Mouse (Mus musculus): ENCODE results near the gene Nbea. TPM values are rescaled to one million over a fixed set of nuclear protein-coding genes. Genes with fewer than 3 reads are reported as not detected.

The Nbea gene
- total and polyA plus RNA-seq, 3 experiments = 0.04 to 0.27 TPM; not detected in 1

DNA sequence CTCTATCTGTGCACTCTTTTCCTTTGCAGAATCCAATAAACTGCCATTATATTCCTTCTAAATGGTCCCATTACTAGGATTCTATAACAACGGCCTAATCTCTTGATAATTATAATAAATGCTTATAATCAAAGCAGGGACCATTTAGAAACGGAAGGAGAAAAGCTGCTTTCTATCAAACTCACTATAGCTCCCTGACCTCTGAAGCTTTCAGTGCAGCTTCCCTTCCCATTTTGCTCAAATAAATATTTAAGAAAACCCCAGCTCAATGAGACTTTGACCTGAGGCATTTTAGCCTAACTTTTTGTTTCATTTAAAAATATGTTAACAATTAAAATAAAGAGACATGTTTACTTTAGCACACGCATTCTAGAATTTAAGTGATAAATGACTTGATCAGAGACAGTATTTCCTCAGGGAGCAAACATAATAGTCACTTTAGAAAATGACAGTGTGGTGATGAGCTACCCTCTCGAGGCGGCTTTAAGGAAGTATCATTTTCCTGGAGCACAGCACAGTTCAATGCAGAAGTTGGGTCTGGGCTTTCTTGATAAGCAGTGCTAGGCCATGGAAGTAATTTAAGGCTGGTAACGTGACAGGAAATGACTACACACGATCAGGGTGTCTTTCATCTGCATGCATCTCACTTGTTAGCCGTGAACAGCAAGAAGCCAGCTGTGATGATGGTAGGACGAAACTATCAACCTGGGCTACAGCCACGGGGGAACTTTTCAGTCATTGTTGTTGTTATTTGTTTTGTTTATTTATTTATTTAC, 354.8 kb downstream of the Nbea start:
- Histone ChIP-seq H3K79me2 (ENCODE audit: control insufficient read depth, insufficient read depth, low read length, poor library complexity) (no peaks in the 10 kb centered on the region), H3K9ac (ENCODE audit: control insufficient read depth, low read depth, low read length, poor library complexity, severe bottlenecking) (peak overlapping the region; percentile 22; the same call in 1 of the 2 replicates), H3K27me3 (ENCODE audit: control insufficient read depth in 1 of 2, insufficient read depth in 2 of 2, low read length in 2 of 2) (no peaks in the 10 kb centered on the region), H3K36me3 (ENCODE audit: control insufficient read depth in 1 of 2, insufficient read depth in 2 of 2, low read length in 2 of 2) (peaks cover 0 to 27% of the 10 kb centered on the region in 2 experiments; a peak in 2 of 4 replicates), H3K27ac (ENCODE audit: control insufficient read depth, low read depth, low read length) (peak overlapping the region; percentile 72), H3K4me1 (ENCODE audit: control insufficient read depth in 1 of 2, insufficient read depth in 2 of 2, low read length in 2 of 2) (peaks cover 3 to 16% of the 10 kb centered on the region in 2 experiments; a peak in 3 of 4 replicates), H3K9me3 (replicated peaks; ENCODE audit: insufficient read depth, low read length) (no peaks in the 10 kb centered on the region), H3K4me3 (ENCODE audit: control insufficient read depth in 1 of 2, insufficient read depth in 1 of 2, low read depth in 2 of 2, low read length in 2 of 2) (peak overlapping the region in 1 of 2 experiments; percentile 9; a peak in 2 of 4 replicates)
- DNase-seq (ENCODE audit: low read depth, low spot score) = peak; percentile 94
- TF ChIP-seq GATA1 (IDR thresholded peaks at IDR 0.05; ENCODE audit: low read depth, low read length) (peak; percentile 92), POLR2A (IDR thresholded peaks at IDR 0.05; ENCODE audit: control insufficient read depth in 1 of 2, insufficient read depth in 1 of 2, low read depth in 1 of 2, low read length in 2 of 2, poor library complexity in 1 of 2) (peak in 1 of 2 experiments; percentile 54; a peak in 1 of 4 replicates), CHD1 (IDR thresholded peaks at IDR 0.05; ENCODE audit: low read depth, low read length) (no peak), ELF1 (IDR thresholded peaks at IDR 0.05; ENCODE audit: low read depth, low read length) (no peak), MYB (IDR thresholded peaks at IDR 0.05; ENCODE audit: low read depth, low read length) (no peak), UBTF (IDR thresholded peaks at IDR 0.05; ENCODE audit: borderline replicate concordance, insufficient read depth, low read depth, low read length) (no peak), TCF12 (IDR thresholded peaks at IDR 0.05; ENCODE audit: low read depth, low read length) (peak; percentile 87), NRF1 (IDR thresholded peaks at IDR 0.05; ENCODE audit: insufficient read depth, low read depth, low read length, poor library complexity, severe bottlenecking) (no peak), BHLHE40 (IDR thresholded peaks at IDR 0.05; ENCODE audit: borderline replicate concordance, low read depth, low read length) (peak; percentile 98), ZC3H11A (IDR thresholded peaks at IDR 0.05; ENCODE audit: low read depth, low read length) (no peak), MAZ (IDR thresholded peaks at IDR 0.05; ENCODE audit: low read depth, low read length) (no peak), ZKSCAN1 (IDR thresholded peaks at IDR 0.05; ENCODE audit: low read depth, low read length) (no peak), KAT2A (conservative IDR thresholded peaks at IDR 0.05; ENCODE audit: low read depth, low read length) (no peak), NELFE (IDR thresholded peaks at IDR 0.05; ENCODE audit: low read depth, low read length) (no peak), SIN3A (IDR thresholded peaks at IDR 0.05; ENCODE audit: low read length) (peak; percentile 50; the same call in 1 of the 2 replicates), MAFK (IDR thresholded peaks at IDR 0.05; ENCODE audit: borderline replicate concordance, low read depth, low read length) (no peak), GABPA (IDR thresholded peaks at IDR 0.05; ENCODE audit: low read depth, low read length) (no peak), TBP (IDR thresholded peaks at IDR 0.05; ENCODE audit: low read depth, low read length) (peak; percentile 86), EP300 (IDR thresholded peaks at IDR 0.05; ENCODE audit: low read depth in 1 of 2, low read length in 2 of 2) (peak; percentile 91 to 93), MXI1 (IDR thresholded peaks at IDR 0.05; ENCODE audit: low read depth, low read length) (peak; percentile 41; the same call in 1 of the 2 replicates), HCFC1 (IDR thresholded peaks at IDR 0.05; ENCODE audit: low read depth, low read length) (peak; percentile 38; the same call in 1 of the 2 replicates), ETS1 (IDR thresholded peaks at IDR 0.05; ENCODE audit: low read depth, low read length) (peak; percentile 94), SMC3 (IDR thresholded peaks at IDR 0.05; ENCODE audit: low read depth, low read length) (no peak), POLR2AphosphoS2 (IDR thresholded peaks at IDR 0.05; ENCODE audit: low read length) (no peak), USF1 (IDR thresholded peaks at IDR 0.05; ENCODE audit: low read depth, low read length) (peak; percentile 91), MEF2A (IDR thresholded peaks at IDR 0.05; ENCODE audit: extremely low read depth, insufficient replicate concordance, low read depth, low read length, poor library complexity, severe bottlenecking) (no peak), RCOR1 (IDR thresholded peaks at IDR 0.05; ENCODE audit: low read depth, low read length) (peak; percentile 47; the same call in 1 of the 2 replicates), CTCF (IDR thresholded peaks at IDR 0.05 in 2 of 3, conservative IDR thresholded peaks at IDR 0.05 in 1 of 3; ENCODE audit: control insufficient read depth in 1 of 3, insufficient read depth in 1 of 3, low read depth in 2 of 3, low read length in 3 of 3, poor library complexity in 1 of 3, severe bottlenecking in 1 of 3) (no peak), RAD21 (IDR thresholded peaks at IDR 0.05; ENCODE audit: low read depth, low read length) (peak; percentile 4), MYC (IDR thresholded peaks at IDR 0.05; ENCODE audit: low read depth, low read length) (peak; percentile 71; the same call in 1 of the 2 replicates), TAL1 (IDR thresholded peaks at IDR 0.05; ENCODE audit: low read length) (peak; percentile 91)
